8 mouse cellular contexts compared by ENCODE assay signal in genomic region chr1:78510862-78511261, GRCm38 (mm10). TPM values are rescaled to one million over a fixed set of nuclear protein-coding genes. Genes with fewer than 3 reads are reported as not detected.
DNase-seq lines count a peak whose midpoint lies in the region; ATAC-seq and TF ChIP-seq lines count a peak whose summit lies in the region.
"Had no signal": no experiment of that assay in that cellular context is flagged by ENCODE, and none has a peak within 500 bp of the region (broad histone marks: within the 10 kb centered on the region; RNA-seq: fewer than 3 reads in every experiment).

Mogat1 (plus strand) TSS chr1:78510991.

- H3K9me3 ChIP-seq in ES-Bruce4 (replicated peaks; ENCODE audit: control insufficient read depth, insufficient read depth, low read length, poor library complexity, severe bottlenecking): no peaks in the 10 kb centered on the region
- H3K9me3 ChIP-seq in intestine, embryonic 14.5 days (ENCODE audit: control insufficient read depth, low read length): no peaks in the 10 kb centered on the region
- no peaks in the 10 kb centered on the region for H3K9me3 ChIP-seq in lung, embryonic 16.5 days (ENCODE audit: control insufficient read depth, low read length)

- H3K27me3 ChIP-seq in ES-Bruce4 (ENCODE audit: control insufficient read depth, insufficient read depth, low read length, poor library complexity, severe bottlenecking): peaks cover 3% of the 10 kb centered on the region; the same call in 1 of the 2 replicates
- peaks cover 8% of the 10 kb centered on the region; the same call in 1 of the 2 replicates for H3K27me3 ChIP-seq in intestine, embryonic 14.5 days (replicated peaks; ENCODE audit: control insufficient read depth, insufficient read depth, low read length)
- 0 out of 2 replicates have a peak, but pooled peaks cover 3% of the 10 kb centered on the region for H3K27me3 ChIP-seq in lung, embryonic 16.5 days (ENCODE audit: control insufficient read depth, insufficient read depth, low read depth, low read length)

- 64% methylated on average over 5 of the region's 5 CpGs for WGBS in intestine, embryonic 14.5 days
- WGBS in lung, embryonic 16.5 days: 44% methylated on average over 5 of the region's 5 CpGs

- TF ChIP-seq CTCF in ES-Bruce4 (IDR thresholded peaks at IDR 0.05; ENCODE audit: low read depth, low read length): no peak

- no peaks in the 10 kb centered on the region for H3K4me1 ChIP-seq in ES-Bruce4 (ENCODE audit: control insufficient read depth, insufficient read depth, low read length)
- H3K4me1 ChIP-seq in intestine, embryonic 14.5 days (replicated peaks; ENCODE audit: control insufficient read depth, insufficient read depth, low read length): 0 out of 2 replicates have a peak, but pooled peaks cover 3% of the 10 kb centered on the region
- 0 out of 2 replicates have a peak, but pooled peaks cover 4% of the 10 kb centered on the region for H3K4me1 ChIP-seq in lung, embryonic 16.5 days (replicated peaks; ENCODE audit: control insufficient read depth, insufficient read depth, low read length)

- no peaks in the 10 kb centered on the region for H3K36me3 ChIP-seq in ES-Bruce4 (ENCODE audit: control insufficient read depth, insufficient read depth, low read length, poor library complexity, severe bottlenecking)
- H3K36me3 ChIP-seq in intestine, embryonic 14.5 days (ENCODE audit: control insufficient read depth, insufficient read depth, low read length): no peaks in the 10 kb centered on the region
- H3K36me3 ChIP-seq in lung, embryonic 16.5 days (ENCODE audit: control insufficient read depth, insufficient read depth, low read length): no peaks in the 10 kb centered on the region

- no peak for TF ChIP-seq POLR2A in ES-Bruce4 (IDR thresholded peaks at IDR 0.05; ENCODE audit: insufficient read depth, low read length)

- no peak for ATAC-seq in intestine, embryonic 14.5 days (replicated peaks; ENCODE audit: low FRiP score, low TSS enrichment, low read depth)
- ATAC-seq in lung, embryonic 16.5 days (ENCODE audit: low read depth): no peak

- no peak within 1 kb of the TSS for H3K27ac ChIP-seq in ES-Bruce4 (ENCODE audit: insufficient read depth, low read length)
- H3K27ac ChIP-seq in intestine, embryonic 14.5 days (ENCODE audit: low read depth): no peak within 1 kb of the TSS
- no peak within 1 kb of the TSS for H3K27ac ChIP-seq in lung, embryonic 16.5 days (ENCODE audit: low read length)
- H3K27ac ChIP-seq: gastrocnemius, adult 2 months had no signal

- no peak for TF ChIP-seq EP300 in ES-Bruce4 (IDR thresholded peaks at IDR 0.05; ENCODE audit: insufficient read depth, low read depth, low read length)

- H3K4me3 ChIP-seq in ES-Bruce4 (ENCODE audit: low read depth, low read length): peak within 1 kb of the TSS; percentile 71
- peak within 1 kb of the TSS; percentile 20; the same call in 1 of the 2 replicates for H3K4me3 ChIP-seq in intestine, embryonic 14.5 days (ENCODE audit: low read depth, low read length)
- peak within 1 kb of the TSS; percentile 34 for H3K4me3 ChIP-seq in lung, embryonic 16.5 days (ENCODE audit: low read length)
- H3K4me3 ChIP-seq: gastrocnemius, adult 2 months had no signal

- peak; percentile 83 for DNase-seq in adipocyte (ENCODE audit: low spot score)
- peak; percentile 25 for DNase-seq in intestine, embryonic 14.5 days (ENCODE audit: low spot score)
- no peak for DNase-seq in thymus, postnatal 36 days
- no peak for DNase-seq in spleen, postnatal 4 days (ENCODE audit: low spot score in 2 of 2)
- no peak for DNase-seq in gastrocnemius, postnatal 10 days
- DNase-seq: gastrocnemius, adult 2 months had no signal

- H3K4me2 ChIP-seq in intestine, embryonic 14.5 days (ENCODE audit: low read length): peak within 1 kb of the TSS; percentile 52
- H3K4me2 ChIP-seq in lung, embryonic 16.5 days (ENCODE audit: low read depth, low read length): peak within 1 kb of the TSS; percentile 53

- H3K9ac ChIP-seq in ES-Bruce4 (ENCODE audit: low read depth, poor library complexity, severe bottlenecking): peak within 1 kb of the TSS; percentile 56
- 0 out of 2 replicates have a peak within 1 kb of the TSS, but pooled peaks have one; percentile 25 for H3K9ac ChIP-seq in intestine, embryonic 14.5 days (ENCODE audit: low read length)
- peak within 1 kb of the TSS; percentile 34; the same call in 1 of the 2 replicates for H3K9ac ChIP-seq in lung, embryonic 16.5 days (ENCODE audit: low read length)

RNA-seq across cellular contexts. Expression of gene Mogat1, which starts in this region (rescaled TPM):
- 1.2 TPM in 1 of 2 replicates, not detected in the other for polyA plus RNA-seq in ES-Bruce4 (2011; ENCODE audit: insufficient read depth, insufficient read length, low read depth, missing spikeins)
- polyA plus RNA-seq in intestine, embryonic 14.5 days (2014; fragmentation: Nextera tagmentation; extraction: Ambion mirVana): 0.16 TPM in 1 of 2 replicates, not detected in the other
- 0.62 TPM in 1 of 2 replicates, not detected in the other for polyA plus RNA-seq in lung, embryonic 16.5 days (2015; fragmentation: Nextera tagmentation; extraction: Ambion mirVana)
- total RNA-seq in gastrocnemius, postnatal 10 days (2021): not detected
- total RNA-seq: gastrocnemius, adult 2 months had no signal

Comparison
In these comparisons a context has a peak if more than half of its experiments do, and no peak if none do; other contexts are left out.
1. Peak in DNase-seq, H3K4me3 ChIP-seq, H3K9ac ChIP-seq and H3K4me2 ChIP-seq in intestine, embryonic 14.5 days; RNA of the gene not detected or under 1 TPM.
2. H3K4me3 ChIP-seq: peak in every context shown above with its lines; median percentile 71 in ES-Bruce4; 34 in lung, embryonic 16.5 days; 20 in intestine, embryonic 14.5 days.